Mouse (Mus musculus) thymus, adult 2 months (tissue): Measurements from ENCODE around the gene Ins2. TPM values are rescaled to one million over a fixed set of nuclear protein-coding genes. Genes with fewer than 3 reads are reported as not detected.

Source experiments
- DNase-seq: peaks from one replicate; pipeline ENCODE4 v3.0.0; 2021
- H3K27ac ChIP-seq: fragments of 200-500 bp; 2 replicates; pipeline ENCODE4 v1.5.1; 2012; ENCODE audit warnings: low read length, control low read depth; ENCODE audit not compliant: control insufficient read depth, insufficient read depth
- H3K27me3 ChIP-seq: fragments of 200-500 bp; 2 replicates; pipeline ENCODE4 v1.6.1; 2012; ENCODE audit warnings: mild to moderate bottlenecking, low read length, moderate library complexity, mixed read lengths; ENCODE audit not compliant: control insufficient read depth, insufficient read depth
- H3K36me3 ChIP-seq: fragments of 200-500 bp; 2 replicates; pipeline ENCODE4 v1.6.1; 2012; ENCODE audit warnings: mild to moderate bottlenecking, low read length, moderate library complexity; ENCODE audit not compliant: control insufficient read depth, insufficient read depth
- H3K4me1 ChIP-seq: fragments of 200-500 bp; replicated peaks from 2 replicates; pipeline ENCODE4 v1.6.1; 2012; ENCODE audit warnings: low read length; ENCODE audit not compliant: control insufficient read depth, insufficient read depth
- H3K4me3 ChIP-seq: fragments of 200-500 bp; 2 replicates; pipeline ENCODE4 v1.5.1; 2012; ENCODE audit warnings: mild to moderate bottlenecking, low read length, control low read depth, moderate library complexity; ENCODE audit not compliant: control insufficient read depth, insufficient read depth
- CTCF ChIP-seq: fragments of 200-500 bp; IDR thresholded peaks from 2 replicates; pipeline ENCODE4 v1.5.1; 2012; ENCODE audit warnings: mild to moderate bottlenecking, control low read depth, low read length, moderate library complexity, borderline replicate concordance; ENCODE audit not compliant: control insufficient read depth, poor library complexity, insufficient read depth; ENCODE audit errors: extremely low read depth
- POLR2A ChIP-seq: fragments of 200-500 bp; IDR thresholded peaks from 2 replicates; pipeline ENCODE4 v1.6.1; 2012; ENCODE audit warnings: mild to moderate bottlenecking, low read length, control low read depth, moderate library complexity; ENCODE audit not compliant: control insufficient read depth, poor library complexity, insufficient read depth; ENCODE audit errors: extremely low read depth
- WGBS: fragments of 180-500 bp; shearing (Covaris S2); methylation state at CpG from one replicate; pipeline ENCODE4 v1.1.7; 2018; 5-methylcytosine and 5-hydroxymethylcytosine counted together
- polyA plus RNA-seq: library from polyadenylated mRNA; depleted of rRNA; stranded (reverse); fragments of >200 nt; gene quantifications from 2 replicates; pipeline ENCODE4 v1.2.3, GENCODE M21; 2012

Gene Ins2
- polyA plus RNA-seq, 1 experiment, result 4.2 TPM

- H3K4me1 ChIP-seq, result no peaks in the 10 kb centered on the region
- WGBS, result 30% methylated on average over 8 of the region's 8 CpGs
Measured at GRCm38 (mm10) chr7:142714783-142715498, 28.2 kb downstream of the Ins2 start.

DNA sequence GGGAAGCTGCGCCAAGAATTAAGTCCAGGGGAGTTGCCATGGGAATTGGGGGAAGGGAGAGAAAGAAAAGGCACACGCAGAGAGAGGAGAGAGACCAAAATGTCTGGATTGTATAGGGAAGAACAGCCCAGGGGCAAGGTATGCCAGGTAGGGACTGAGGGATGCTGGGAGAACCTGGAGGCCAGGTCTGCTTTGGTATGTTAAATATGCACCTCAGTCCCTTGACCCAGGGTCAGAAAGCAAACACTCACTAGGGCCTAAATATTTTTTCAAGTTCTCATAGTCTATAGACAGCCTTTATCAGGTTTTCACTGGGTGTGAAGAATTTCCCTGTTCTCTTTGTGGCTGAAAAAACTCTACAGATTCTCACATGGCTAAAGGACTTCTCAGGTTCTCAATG, 36.3 kb downstream of the Ins2 start:
- 87% methylated on average over 2 of the region's 2 CpGs for WGBS
- DNase-seq, result no peak

More at GRCm38 (mm10) chr7:142714783-142715498, 28.2 kb downstream of the Ins2 start:
- H3K4me3 ChIP-seq, result no peak overlapping the region
- H3K27ac ChIP-seq, result no peak overlapping the region
- peak; percentile 52 for DNase-seq
- no peaks in the 10 kb centered on the region for H3K36me3 ChIP-seq
- no peak for TF ChIP-seq POLR2A
- no peak for TF ChIP-seq CTCF
- H3K27me3 ChIP-seq, result no peaks in the 10 kb centered on the region

DNA sequence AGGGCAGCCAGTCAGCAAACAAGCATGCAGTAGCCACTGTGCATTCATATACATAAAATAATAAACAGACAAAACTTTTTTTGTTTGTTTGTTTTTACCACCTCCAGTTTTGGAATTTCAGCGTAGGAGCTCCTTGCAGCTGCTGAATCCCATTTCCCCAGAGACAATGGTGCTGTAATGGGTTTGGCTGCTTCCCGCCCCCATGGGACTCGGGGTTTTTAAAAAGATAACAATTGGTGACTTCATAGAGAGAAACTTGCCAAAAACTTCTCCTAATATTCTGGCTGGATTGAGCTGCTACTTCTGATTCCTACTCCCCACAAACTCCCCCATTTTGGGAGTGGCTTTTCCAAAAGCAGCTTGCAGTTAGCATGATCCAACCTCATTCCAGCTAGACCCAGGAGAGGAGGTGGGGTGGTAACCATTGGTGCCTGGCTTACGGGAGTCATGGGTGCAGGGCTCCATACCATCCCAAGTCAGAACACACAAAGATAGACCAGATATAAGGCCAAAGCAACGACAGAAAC, 43.8 kb downstream of the Ins2 start:
- 84% methylated on average over 5 of the region's 5 CpGs for WGBS
- Histone ChIP-seq H3K4me1 (no peaks in the 10 kb centered on the region), H3K27me3 (no peaks in the 10 kb centered on the region), H3K36me3 (no peaks in the 10 kb centered on the region), H3K4me3 (no peak overlapping the region), H3K27ac (no peak overlapping the region)
- DNase-seq, result no peak
- no peak for TF ChIP-seq CTCF
- no peak for TF ChIP-seq POLR2A

More for the DNA sequence above, 36.3 kb downstream of the Ins2 start:
- H3K4me1 ChIP-seq, result no peaks in the 10 kb centered on the region
- no peaks in the 10 kb centered on the region for H3K36me3 ChIP-seq
- no peaks in the 10 kb centered on the region for H3K27me3 ChIP-seq
- H3K4me3 ChIP-seq, result no peak overlapping the region
- no peak overlapping the region for H3K27ac ChIP-seq
- TF ChIP-seq CTCF (no peak), POLR2A (no peak)

GRCm38 (mm10) chr7:142678611-142679010, 64.6 kb downstream of the Ins2 start:
- DNase-seq, result no peak
- no peak for TF ChIP-seq POLR2A
- no peak for TF ChIP-seq CTCF

DNA sequence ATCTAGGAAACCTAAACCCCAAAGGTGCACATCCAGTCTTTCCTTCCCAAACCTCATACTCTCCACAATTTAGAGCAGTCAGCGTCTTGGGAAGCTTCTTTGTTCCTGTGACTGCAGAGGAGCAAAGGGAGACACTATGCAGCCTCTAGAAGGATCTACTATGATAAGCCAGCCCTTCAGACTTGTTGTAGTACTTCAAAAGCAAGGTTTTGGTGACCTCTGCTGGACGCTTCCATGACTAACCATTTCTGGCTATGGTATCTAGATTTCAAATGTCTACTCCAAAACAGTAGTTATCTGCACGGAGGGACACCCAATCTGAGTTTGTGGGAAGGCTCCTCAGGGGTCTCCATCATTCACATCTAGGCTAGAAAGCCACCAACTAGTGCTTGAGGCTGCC, 67.5 kb downstream of the Ins2 start:
- DNase-seq, result no peak
- Histone ChIP-seq H3K4me1 (no peaks in the 10 kb centered on the region), H3K27me3 (no peaks in the 10 kb centered on the region), H3K4me3 (no peak overlapping the region), H3K27ac (no peak overlapping the region), H3K36me3 (no peaks in the 10 kb centered on the region)
- 10% methylated on average over 3 of the region's 3 CpGs for WGBS
- TF ChIP-seq POLR2A (no peak), CTCF (no peak)

More at GRCm38 (mm10) chr7:142678611-142679010, 64.6 kb downstream of the Ins2 start:
- Histone ChIP-seq H3K27ac (no peak overlapping the region), H3K27me3 (no peaks in the 10 kb centered on the region), H3K4me1 (no peaks in the 10 kb centered on the region), H3K36me3 (no peaks in the 10 kb centered on the region), H3K4me3 (no peak overlapping the region)
- 93% methylated on average over 3 of the region's 3 CpGs for WGBS

DNA sequence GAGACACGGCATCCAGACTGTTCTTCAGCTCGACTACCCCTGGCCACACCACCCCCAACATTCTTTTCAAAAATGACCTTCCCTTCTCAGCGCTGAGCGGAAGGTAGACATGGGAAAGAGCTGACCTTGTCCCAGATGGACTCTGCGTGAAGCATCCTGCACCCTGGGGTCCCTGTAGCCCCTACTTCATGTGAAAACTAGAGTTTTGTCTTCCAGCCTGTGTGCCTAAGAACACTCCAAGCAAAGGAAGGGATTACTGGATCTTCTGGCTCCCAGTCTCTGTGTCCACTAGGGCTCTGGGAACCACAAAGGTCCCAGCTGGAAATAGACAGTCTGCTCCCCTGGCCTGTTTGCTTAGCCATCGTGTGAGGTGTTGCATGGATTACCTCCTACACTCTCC, 68.0 kb downstream of the Ins2 start:
- WGBS, result 77% methylated on average over 6 of the region's 6 CpGs
- Histone ChIP-seq H3K36me3 (no peaks in the 10 kb centered on the region), H3K4me3 (no peak overlapping the region), H3K27ac (no peak overlapping the region), H3K4me1 (no peaks in the 10 kb centered on the region), H3K27me3 (no peaks in the 10 kb centered on the region)
- no peak for TF ChIP-seq POLR2A
- TF ChIP-seq CTCF, result no peak
- no peak for DNase-seq
